17 mouse cellular contexts compared by ENCODE assay signal in genomic region chr6:113267988-113268387, GRCm38 (mm10). TPM values are rescaled to one million over a fixed set of nuclear protein-coding genes. Genes with fewer than 3 reads are reported as not detected.
"Had no signal": no experiment of that assay in that cellular context is flagged by ENCODE, and none has a peak within 500 bp of the region (broad histone marks: within the 10 kb centered on the region; RNA-seq: fewer than 3 reads in every experiment).

No protein-coding gene starts in this region.

- H3K9ac ChIP-seq: lung, embryonic 15.5 days; midbrain, embryonic 13.5 days; midbrain, embryonic 15.5 days; stomach, embryonic 15.5 days had no signal

- H3K4me1 ChIP-seq: lung, embryonic 15.5 days; megakaryocyte, embryonic 14.5 days; midbrain, embryonic 13.5 days; midbrain, embryonic 15.5 days; neural tube, embryonic 12.5 days; stomach, embryonic 15.5 days had no signal

- H3K4me2 ChIP-seq: lung, embryonic 15.5 days; midbrain, embryonic 11.5 days; midbrain, embryonic 13.5 days; midbrain, embryonic 15.5 days; neural tube, embryonic 12.5 days; stomach, embryonic 15.5 days had no signal

- H3K4me3 ChIP-seq: lung, embryonic 15.5 days; megakaryocyte, embryonic 14.5 days; midbrain, embryonic 13.5 days; midbrain, embryonic 15.5 days; neural tube, embryonic 12.5 days; stomach, embryonic 15.5 days had no signal

- H3K9me3 ChIP-seq: lung, embryonic 15.5 days; megakaryocyte, embryonic 14.5 days; midbrain, embryonic 13.5 days; midbrain, embryonic 15.5 days; neural tube, embryonic 12.5 days; stomach, embryonic 15.5 days had no signal

- H3K27ac ChIP-seq: lung, embryonic 15.5 days; macrophage; midbrain, embryonic 13.5 days; midbrain, embryonic 15.5 days; neural tube, embryonic 12.5 days; stomach, embryonic 15.5 days; stomach, postnatal 0 days had no signal

- H3K27me3 ChIP-seq: lung, embryonic 15.5 days; megakaryocyte, embryonic 14.5 days; midbrain, embryonic 13.5 days; midbrain, embryonic 15.5 days; neural tube, embryonic 12.5 days; stomach, embryonic 15.5 days had no signal

- ATAC-seq: lung, postnatal 0 days; midbrain, embryonic 13.5 days; midbrain, embryonic 15.5 days had no signal

- DNase-seq: lung, adult 2 months; lung, postnatal 14 days; lung, postnatal 36 days; right cerebral cortex, postnatal 14 days; thymus, adult 2 months; thymus, postnatal 25 days; thymus, postnatal 4 days had no signal

RNA-seq across cellular contexts. Expression of gene Cpne9, which starts 14.1 kb away (rescaled TPM):
- polyA plus RNA-seq: lung, embryonic 15.5 days; lung, postnatal 0 days; macrophage; stomach, postnatal 0 days had no signal
